Mouse (Mus musculus) kidney, adult 11 months (tissue): ENCODE data around the gene Ern1.
A peak's percentile ranks its signal among the peaks of the same experiment; 100 is the strongest.

ENCODE experiments used
- DNase-seq: peaks from one replicate; pipeline ENCODE4 v3.0.0; 2022

Ern1 gene

GRCm38 (mm10) chr11:106487733-106488115 lies at the start of gene Ern1:
TSS of gene Ern1 (minus strand) at chr11:106487852.
- DNase-seq, result peak; percentile 90

- no peak for DNase-seq
These were observed 48.7 kb upstream of the Ern1 start for GRCm38 (mm10) chr11:106536253-106536912.

GRCm38 (mm10) chr11:106535660-106536252 lies 48.1 kb upstream of the Ern1 start:
- DNase-seq, result no peak

GRCm38 (mm10) chr11:106532248-106532790 lies 44.7 kb upstream of the Ern1 start:
- peak; percentile 56 for DNase-seq

- peak; percentile 68 for DNase-seq
These were observed 42.1 kb upstream of the Ern1 start for GRCm38 (mm10) chr11:106529786-106530185.

GRCm38 (mm10) chr11:106529113-106529512 lies 41.5 kb upstream of the Ern1 start:
- DNase-seq, result no peak

GRCm38 (mm10) chr11:106527926-106528325 lies 40.3 kb upstream of the Ern1 start:
- no peak for DNase-seq

- DNase-seq, result peak; percentile 47
These were observed 39.6 kb upstream of the Ern1 start for GRCm38 (mm10) chr11:106527147-106527821.

GRCm38 (mm10) chr11:106522538-106522937 lies 34.9 kb upstream of the Ern1 start:
- no peak for DNase-seq

- no peak for DNase-seq
These were observed 34.0 kb upstream of the Ern1 start for GRCm38 (mm10) chr11:106521612-106522011.

- DNase-seq, result no peak
These were observed 32.8 kb upstream of the Ern1 start for GRCm38 (mm10) chr11:106520404-106520803.

- no peak for DNase-seq
These were observed 31.9 kb upstream of the Ern1 start for GRCm38 (mm10) chr11:106519519-106519918.

- DNase-seq, result no peak
These were observed 30.7 kb upstream of the Ern1 start for GRCm38 (mm10) chr11:106518391-106518790.

GRCm38 (mm10) chr11:106515079-106515745 lies 27.6 kb upstream of the Ern1 start:
- DNase-seq, result no peak

- peak; percentile 80 for DNase-seq
These were observed 26.8 kb upstream of the Ern1 start for GRCm38 (mm10) chr11:106514446-106514845.

GRCm38 (mm10) chr11:106513166-106513565 lies 25.5 kb upstream of the Ern1 start:
- DNase-seq, result no peak

GRCm38 (mm10) chr11:106512006-106512390 lies 24.3 kb upstream of the Ern1 start:
- no peak for DNase-seq

- no peak for DNase-seq
These were observed 23.8 kb upstream of the Ern1 start for GRCm38 (mm10) chr11:106511236-106512005.

GRCm38 (mm10) chr11:106507638-106508037 lies 20.0 kb upstream of the Ern1 start:
- DNase-seq, result no peak

GRCm38 (mm10) chr11:106506211-106506610 lies 18.6 kb upstream of the Ern1 start:
- DNase-seq, result no peak

GRCm38 (mm10) chr11:106504129-106504528 lies 16.5 kb upstream of the Ern1 start:
- no peak for DNase-seq

GRCm38 (mm10) chr11:106503425-106503717 lies 15.7 kb upstream of the Ern1 start:
- DNase-seq, result no peak
